Mouse (Mus musculus) embryo, embryonic 11.5 days (tissue): ENCODE data around the gene Fahd2a.

Experiments used
- DNase-seq: peaks from one replicate; pipeline ENCODE4 v3.0.0-alpha.2; 2012; ENCODE audit warnings: low read depth, low spot score

Gene Fahd2a

GRCm38 (mm10) chr2:127433487-127434295 is 10.7 kb downstream of the Fahd2a start:
- no peak for DNase-seq

- DNase-seq, result no peak
These were observed 14.1 kb downstream of the Fahd2a start for GRCm38 (mm10) chr2:127430238-127430637.

GRCm38 (mm10) chr2:127424977-127425376 is 19.4 kb downstream of the Fahd2a start, which contains the start of gene Gpat2:
Gene Gpat2, plus strand, starts transcription at chr2:127425199.
- DNase-seq, result no peak

- no peak for DNase-seq
These were observed 25.9 kb downstream of the Fahd2a start for GRCm38 (mm10) chr2:127418266-127418970.

GRCm38 (mm10) chr2:127416706-127417105 is 27.7 kb downstream of the Fahd2a start:
- no peak for DNase-seq

- DNase-seq, result no peak
These were observed 28.6 kb downstream of the Fahd2a start for GRCm38 (mm10) chr2:127415806-127416205.

- DNase-seq, result no peak
These were observed 33.2 kb downstream of the Fahd2a start for GRCm38 (mm10) chr2:127411126-127411525.

GRCm38 (mm10) chr2:127398738-127399137 is 45.6 kb downstream of the Fahd2a start:
- DNase-seq, result no peak

- no peak for DNase-seq
These were observed 49.7 kb downstream of the Fahd2a start for GRCm38 (mm10) chr2:127394606-127395161.

GRCm38 (mm10) chr2:127391323-127391722 is 53.0 kb downstream of the Fahd2a start:
- DNase-seq, result no peak

- DNase-seq, result no peak
These were observed 53.5 kb downstream of the Fahd2a start for GRCm38 (mm10) chr2:127390846-127391245.

- DNase-seq, result no peak
These were observed 54.0 kb downstream of the Fahd2a start for GRCm38 (mm10) chr2:127390352-127390751.

GRCm38 (mm10) chr2:127387521-127387920 is 56.8 kb downstream of the Fahd2a start:
- DNase-seq, result no peak
